Mouse (Mus musculus): ENCODE measurements around the gene Gcm1. TPM values are rescaled to one million over a fixed set of nuclear protein-coding genes. Genes with fewer than 3 reads are reported as not detected.
A peak's percentile ranks its signal among the peaks of the same experiment; 100 is the strongest.

Gcm1 gene
- polyA plus RNA-seq, 1 experiment from 2014 or later = 0.15 TPM

- H3K4me3 ChIP-seq = no peak overlapping the region
Measured at GRCm38 (mm10) chr9:78103965-78104560, 52.3 kb downstream of the Gcm1 start.

DNA sequence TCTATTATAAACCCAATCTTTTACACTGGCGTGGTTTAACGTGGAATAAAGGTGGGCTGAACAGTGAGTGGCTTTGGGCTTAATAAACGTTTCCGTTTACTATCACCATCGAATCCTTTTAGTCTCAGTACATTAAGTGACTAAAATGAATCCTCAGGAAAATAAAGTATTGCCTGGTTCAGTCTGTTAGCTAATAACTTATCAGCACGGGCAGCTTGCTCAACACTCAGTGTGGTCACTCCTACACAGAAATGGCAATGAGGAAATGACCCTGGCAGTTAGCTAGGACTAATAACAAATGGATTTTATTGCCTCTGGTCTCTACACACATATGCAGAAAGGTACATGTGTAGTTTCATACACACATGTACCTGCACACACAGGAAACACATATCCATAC is 53.2 kb downstream of the Gcm1 start:
- no peak overlapping the region for H3K4me2 ChIP-seq
- no peaks in the 10 kb centered on the region for H3K9me3 ChIP-seq
- H3K9ac ChIP-seq = no peak overlapping the region
- H3K27ac ChIP-seq = no peak overlapping the region
- no peaks in the 10 kb centered on the region for H3K27me3 ChIP-seq
- peaks cover 21% of the 10 kb centered on the region for H3K4me1 ChIP-seq
- no peak for ATAC-seq (ENCODE audit: insufficient number of reproducible peaks, insufficient read depth, low FRiP score, low TSS enrichment, low read depth)
- peaks cover 30% of the 10 kb centered on the region for H3K36me3 ChIP-seq
- 90% methylated on average over 6 of the region's 6 CpGs for WGBS
- no peak overlapping the region for H3K4me3 ChIP-seq

More at GRCm38 (mm10) chr9:78103965-78104560, 52.3 kb downstream of the Gcm1 start:
- Histone ChIP-seq H3K4me2 (no peak overlapping the region), H3K9me3 (no peaks in the 10 kb centered on the region), H3K4me1 (peaks cover 14% of the 10 kb centered on the region), H3K9ac (no peak overlapping the region), H3K27me3 (no peaks in the 10 kb centered on the region), H3K36me3 (peaks cover 31% of the 10 kb centered on the region), H3K27ac (no peak overlapping the region)
- ATAC-seq (ENCODE audit: insufficient number of reproducible peaks, insufficient read depth, low FRiP score, low TSS enrichment, low read depth) = no peak
- 83% methylated on average over 8 of the region's 8 CpGs for WGBS

GRCm38 (mm10) chr9:78105501-78105932 is 53.8 kb downstream of the Gcm1 start:
- H3K9ac ChIP-seq = no peak overlapping the region
- peaks cover 21% of the 10 kb centered on the region for H3K4me1 ChIP-seq
- H3K9me3 ChIP-seq = no peaks in the 10 kb centered on the region
- no peak overlapping the region for H3K27ac ChIP-seq
- no peak overlapping the region for H3K4me2 ChIP-seq
- H3K27me3 ChIP-seq = no peaks in the 10 kb centered on the region
- no peak for ATAC-seq (ENCODE audit: insufficient number of reproducible peaks, insufficient read depth, low FRiP score, low TSS enrichment, low read depth)
- no peak overlapping the region for H3K4me3 ChIP-seq
- WGBS = 80% methylated on average over 6 of the region's 6 CpGs
- H3K36me3 ChIP-seq = peaks cover 24% of the 10 kb centered on the region

DNA sequence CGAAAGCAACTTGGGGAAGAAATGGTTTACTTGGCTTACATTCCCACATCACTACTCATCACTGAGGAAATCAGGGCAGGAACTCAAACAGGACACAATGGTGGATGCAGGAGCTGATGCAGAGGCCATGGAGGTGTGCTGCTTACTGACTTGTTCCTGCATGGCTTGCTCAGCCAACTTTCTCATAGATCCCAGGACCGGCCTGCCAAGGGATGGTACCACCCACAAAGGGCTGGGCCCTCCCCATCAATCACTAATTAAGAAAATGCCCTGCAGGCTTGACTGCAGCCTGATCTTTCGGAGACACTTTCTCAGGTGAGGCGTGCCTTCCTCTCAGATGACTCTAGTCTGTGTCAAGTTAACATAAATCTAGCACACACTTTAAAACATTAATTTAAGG is 55.1 kb downstream of the Gcm1 start:
- ATAC-seq (ENCODE audit: insufficient number of reproducible peaks, insufficient read depth, low FRiP score, low TSS enrichment, low read depth) = no peak
- no peak overlapping the region for H3K27ac ChIP-seq
- peaks cover 13% of the 10 kb centered on the region; the same call in 1 of the 2 replicates for H3K36me3 ChIP-seq
- peaks cover 21% of the 10 kb centered on the region for H3K4me1 ChIP-seq
- peak overlapping the region; percentile 91 for H3K4me3 ChIP-seq
- H3K27me3 ChIP-seq = no peaks in the 10 kb centered on the region
- 67% methylated on average over 4 of the region's 4 CpGs for WGBS
- H3K9ac ChIP-seq = no peak overlapping the region
- H3K9me3 ChIP-seq = no peaks in the 10 kb centered on the region
- peak overlapping the region; percentile 89 for H3K4me2 ChIP-seq

GRCm38 (mm10) chr9:78107582-78107911 is 55.8 kb downstream of the Gcm1 start:
- WGBS = 18% methylated on average over 6 of the region's 6 CpGs
- no peak for ATAC-seq (ENCODE audit: insufficient number of reproducible peaks, insufficient read depth, low FRiP score, low TSS enrichment, low read depth)

DNA sequence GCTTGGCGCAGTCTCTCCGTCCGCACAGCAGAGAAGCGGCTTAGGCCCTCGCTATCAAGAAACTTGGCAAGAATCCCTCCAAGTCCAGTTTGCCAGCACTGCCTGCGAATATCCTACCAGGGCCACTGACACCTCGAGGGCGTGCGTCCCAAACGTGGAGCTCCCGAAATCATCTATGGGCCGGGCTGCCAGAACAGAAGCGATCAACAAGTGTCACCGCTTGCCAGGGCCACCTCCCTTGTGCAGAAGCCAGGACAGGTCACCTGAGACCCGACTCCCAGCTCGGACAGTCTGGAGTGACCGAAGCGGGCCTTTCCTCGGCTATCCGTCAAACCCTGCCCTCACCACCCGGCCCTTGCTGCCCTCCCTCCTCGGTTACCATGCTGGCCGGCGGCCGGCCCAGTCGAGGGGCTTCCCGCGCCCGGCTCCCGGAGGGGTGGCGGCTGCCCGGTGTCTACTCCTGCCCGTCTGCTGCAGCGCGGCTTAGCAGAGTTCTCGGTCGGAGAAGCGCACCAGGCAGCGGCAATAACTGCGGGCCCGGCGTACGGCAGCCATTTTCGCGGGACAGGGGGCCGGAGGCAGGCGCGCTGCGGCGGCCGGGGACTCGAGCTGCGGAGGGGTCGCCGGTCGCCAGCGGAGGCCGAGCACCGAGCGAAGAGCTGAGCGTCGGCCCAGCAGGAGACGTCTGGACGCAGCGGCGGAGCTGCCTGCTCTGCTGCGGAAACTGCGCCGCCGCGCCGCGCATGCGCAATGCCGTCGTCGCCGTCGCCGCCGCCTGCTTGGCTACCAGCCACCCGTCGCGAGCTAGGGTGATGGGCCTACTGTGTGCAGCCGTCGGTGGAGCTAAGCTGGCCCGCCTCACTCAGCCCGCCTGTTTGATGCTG is 56.4 kb downstream of the Gcm1 start:
- peak overlapping the region; percentile 95 for H3K27ac ChIP-seq
- H3K36me3 ChIP-seq = peaks cover 7% of the 10 kb centered on the region; the same call in 1 of the 2 replicates
- ATAC-seq (ENCODE audit: insufficient number of reproducible peaks, insufficient read depth, low FRiP score, low TSS enrichment, low read depth) = peak; percentile 79
- peaks cover 25% of the 10 kb centered on the region for H3K4me1 ChIP-seq
- H3K4me2 ChIP-seq = peak overlapping the region; percentile 89
- H3K9me3 ChIP-seq = no peaks in the 10 kb centered on the region
- H3K4me3 ChIP-seq = peak overlapping the region; percentile 91
- under 1% methylated on average over 88 of the region's 88 CpGs for WGBS
- peak overlapping the region; percentile 93 for H3K9ac ChIP-seq
- H3K27me3 ChIP-seq = no peaks in the 10 kb centered on the region

More at GRCm38 (mm10) chr9:78107582-78107911, 55.8 kb downstream of the Gcm1 start:
- H3K27ac ChIP-seq = peak overlapping the region; percentile 95; the same call in 1 of the 2 replicates
- H3K4me1 ChIP-seq = peaks cover 21% of the 10 kb centered on the region
- peak overlapping the region; percentile 93 for H3K9ac ChIP-seq
- H3K27me3 ChIP-seq = no peaks in the 10 kb centered on the region
- peak overlapping the region; percentile 89 for H3K4me2 ChIP-seq
- H3K9me3 ChIP-seq = no peaks in the 10 kb centered on the region
- H3K36me3 ChIP-seq = peaks cover 10% of the 10 kb centered on the region; the same call in 1 of the 2 replicates
- H3K4me3 ChIP-seq = peak overlapping the region; percentile 91

- Histone ChIP-seq H3K4me1 (peaks cover 25% of the 10 kb centered on the region), H3K4me3 (peak within 1 kb of the TSS; percentile 91), H3K27ac (peak within 1 kb of the TSS; percentile 95), H3K36me3 (peaks cover 4% of the 10 kb centered on the region; the same call in 1 of the 2 replicates), H3K9ac (peak within 1 kb of the TSS; percentile 93), H3K4me2 (peak within 1 kb of the TSS; percentile 89), H3K27me3 (no peaks in the 10 kb centered on the region), H3K9me3 (no peaks in the 10 kb centered on the region)
- WGBS = under 1% methylated on average over 20 of the region's 20 CpGs
- peak; percentile 89 for ATAC-seq (ENCODE audit: insufficient number of reproducible peaks, insufficient read depth, low FRiP score, low TSS enrichment, low read depth)
Measured at GRCm38 (mm10) chr9:78108796-78109239, 57.1 kb downstream of the Gcm1 start, which contains the start of the genes Fbxo9 and Ick. TSS of gene Fbxo9 (minus strand) at chr9:78109065. TSS of gene Ick (plus strand) at chr9:78109192.

DNA sequence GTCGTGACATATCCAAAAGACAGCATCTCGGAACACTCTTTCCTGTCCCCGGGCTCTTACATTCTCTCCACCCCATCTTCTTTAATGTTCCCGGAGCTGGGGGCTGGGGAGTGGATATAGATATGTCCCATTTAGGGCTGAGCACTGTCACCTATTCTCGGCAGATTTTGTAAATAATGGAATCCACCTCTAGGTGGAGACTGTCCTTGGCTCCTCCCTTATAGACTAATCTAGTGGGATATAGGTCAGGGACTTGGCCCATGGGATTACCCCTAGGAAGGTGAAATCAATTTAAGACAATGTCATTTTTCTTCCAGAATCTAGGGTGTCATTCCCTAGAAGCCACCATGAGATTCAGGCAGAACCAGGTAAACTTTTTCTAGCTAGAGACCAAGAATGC is 57.9 kb downstream of the Gcm1 start:
- ATAC-seq (ENCODE audit: insufficient number of reproducible peaks, insufficient read depth, low FRiP score, low TSS enrichment, low read depth) = no peak
- Histone ChIP-seq H3K27ac (no peak overlapping the region), H3K9ac (peak overlapping the region; percentile 69; the same call in 1 of the 2 replicates), H3K4me2 (peak overlapping the region; percentile 89), H3K27me3 (no peaks in the 10 kb centered on the region), H3K4me1 (peaks cover 33% of the 10 kb centered on the region), H3K9me3 (no peaks in the 10 kb centered on the region), H3K36me3 (0 out of 2 replicates have a peak, but pooled peaks cover 2% of the 10 kb centered on the region), H3K4me3 (peak overlapping the region; percentile 91)
- 37% methylated on average over 5 of the region's 5 CpGs for WGBS

DNA sequence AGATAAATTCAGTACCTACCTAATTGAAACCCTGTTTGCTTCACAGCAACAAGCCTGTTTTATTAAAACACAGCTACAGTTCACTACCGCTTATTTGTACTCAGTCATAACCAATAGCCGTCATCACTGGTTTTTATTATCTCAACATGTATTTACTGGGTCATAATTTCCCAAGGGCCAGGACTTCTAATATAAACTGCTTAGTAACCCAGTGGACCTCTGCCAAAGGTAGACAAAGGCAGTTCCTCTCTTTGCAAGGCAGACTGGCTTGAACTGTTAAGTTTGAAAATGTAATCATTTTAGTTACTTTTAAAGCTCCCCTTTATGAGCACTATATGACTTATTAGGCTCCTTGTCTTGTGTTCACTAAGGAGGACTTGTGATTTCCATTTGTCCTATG is 59.7 kb downstream of the Gcm1 start:
- no peaks in the 10 kb centered on the region for H3K9me3 ChIP-seq
- ATAC-seq (ENCODE audit: insufficient number of reproducible peaks, insufficient read depth, low FRiP score, low TSS enrichment, low read depth) = no peak
- WGBS = 85% methylated on average over 2 of the region's 2 CpGs

DNA sequence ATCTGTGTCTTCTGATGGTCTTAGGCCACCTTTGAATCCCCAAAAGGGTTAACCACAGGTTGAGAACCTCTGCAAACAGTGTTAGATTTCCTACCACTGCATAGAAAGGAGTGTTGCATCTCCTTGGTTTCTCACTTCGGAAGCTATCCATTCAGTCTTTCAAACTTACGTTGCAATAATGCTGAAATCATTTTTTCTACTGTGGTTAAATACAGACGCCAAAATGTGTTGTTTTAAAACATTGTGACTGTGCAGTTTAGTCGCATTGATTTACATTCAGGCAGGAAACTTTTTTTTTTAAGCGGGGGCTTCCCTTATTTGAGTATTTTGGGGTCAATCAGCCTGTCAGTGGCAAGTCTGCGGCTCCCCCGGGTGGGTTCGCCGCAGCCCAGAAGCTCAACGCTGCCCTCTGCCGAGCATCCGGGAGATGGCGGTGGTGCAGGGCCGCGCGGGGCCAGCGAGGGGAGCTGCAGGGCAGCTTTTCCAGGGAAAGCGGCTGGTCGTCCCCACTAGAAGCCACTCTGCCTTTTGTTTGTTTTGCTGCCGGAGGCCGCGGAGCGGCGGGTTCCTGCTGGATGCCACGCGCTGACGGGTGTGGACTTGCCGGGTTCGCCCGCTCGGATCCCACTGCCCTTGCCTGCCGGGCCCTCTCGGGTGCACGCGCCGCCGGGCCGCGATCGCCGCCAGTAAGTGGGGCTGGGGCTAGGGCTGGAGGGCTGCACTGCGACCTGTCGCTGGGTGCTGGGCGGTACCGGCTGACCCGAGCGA is 61.2 kb downstream of the Gcm1 start:
- Histone ChIP-seq H3K4me3 (peak overlapping the region; percentile 88), H3K27ac (peak overlapping the region; percentile 97), H3K9me3 (no peaks in the 10 kb centered on the region), H3K4me1 (peaks cover 31% of the 10 kb centered on the region), H3K4me2 (peak overlapping the region; percentile 71), H3K36me3 (peaks cover 10% of the 10 kb centered on the region), H3K27me3 (no peaks in the 10 kb centered on the region), H3K9ac (peak overlapping the region; percentile 98)
- 2% methylated on average over 47 of the region's 47 CpGs for WGBS
- ATAC-seq (ENCODE audit: insufficient number of reproducible peaks, insufficient read depth, low FRiP score, low TSS enrichment, low read depth) = peak; percentile 80

More for the DNA sequence above, 59.7 kb downstream of the Gcm1 start:
- Histone ChIP-seq H3K36me3 (peaks cover 3% of the 10 kb centered on the region), H3K27me3 (no peaks in the 10 kb centered on the region), H3K4me1 (peaks cover 40% of the 10 kb centered on the region), H3K9ac (no peak overlapping the region), H3K27ac (no peak overlapping the region), H3K4me2 (no peak overlapping the region), H3K4me3 (no peak overlapping the region)

DNA sequence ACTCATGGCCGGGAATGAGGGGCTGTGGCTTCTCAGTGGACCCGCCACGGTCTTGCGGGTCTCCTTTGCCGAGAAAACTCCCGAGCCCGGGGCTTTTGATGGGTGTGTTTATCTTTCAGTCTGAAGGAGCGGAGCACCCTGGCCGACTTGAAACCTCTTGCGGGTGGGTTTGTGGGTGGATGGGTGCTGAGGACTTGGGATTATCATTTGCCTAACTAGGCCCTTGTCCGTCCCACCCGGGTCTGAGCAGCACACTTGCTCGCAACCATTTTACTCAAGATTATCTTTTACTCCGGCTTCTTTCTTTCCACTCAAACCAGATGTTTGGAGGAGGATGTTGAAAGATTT is 61.8 kb downstream of the Gcm1 start:
- under 1% methylated on average over 14 of the region's 14 CpGs for WGBS
- 0 out of 2 replicates have a peak, but pooled peaks have one; percentile 4 for ATAC-seq (ENCODE audit: insufficient number of reproducible peaks, insufficient read depth, low FRiP score, low TSS enrichment, low read depth)
- H3K9ac ChIP-seq = peak overlapping the region; percentile 98
- peak overlapping the region; percentile 97 for H3K27ac ChIP-seq
- H3K4me2 ChIP-seq = peak overlapping the region; percentile 71
- H3K4me1 ChIP-seq = peaks cover 31% of the 10 kb centered on the region
- no peaks in the 10 kb centered on the region for H3K9me3 ChIP-seq
- H3K4me3 ChIP-seq = peak overlapping the region; percentile 88
- no peaks in the 10 kb centered on the region for H3K27me3 ChIP-seq
- peaks cover 14% of the 10 kb centered on the region for H3K36me3 ChIP-seq
